Mouse (Mus musculus) lung, adult 2 months (tissue): ENCODE results near the gene Traf3ip2. TPM values are rescaled to one million over a fixed set of nuclear protein-coding genes. Genes with fewer than 3 reads are reported as not detected.

Experiments used
- DNase-seq: peaks from one replicate; pipeline ENCODE4 v3.0.0; 2022
- H3K4me1 ChIP-seq: fragments of 200-500 bp; 2 replicates; pipeline ENCODE4 v1.6.1; 2011; ENCODE audit warnings: low read length; ENCODE audit not compliant: control insufficient read depth, insufficient read depth
- H3K4me3 ChIP-seq: fragments of 200-500 bp; replicated peaks from 2 replicates; pipeline ENCODE3; 2011; ENCODE audit warnings: low read depth, mild to moderate bottlenecking, control low read depth, low read length; ENCODE audit errors: extremely low read depth
- CTCF ChIP-seq: fragments of 200-500 bp; IDR thresholded peaks from 2 replicates; pipeline ENCODE4 v1.5.1; 2011; ENCODE audit warnings: mild to moderate bottlenecking, low read length, control low read depth; ENCODE audit not compliant: insufficient read depth
- POLR2A ChIP-seq: fragments of 200-500 bp; IDR thresholded peaks from 2 replicates; pipeline ENCODE4 v1.6.1; 2011; ENCODE audit warnings: low read depth, mild to moderate bottlenecking, control low read depth, low read length, borderline replicate concordance; ENCODE audit errors: extremely low read depth
- WGBS: fragments of 180-500 bp; shearing (Covaris S2); methylation state at CpG from one replicate; pipeline ENCODE4 v1.1.7; 2018; 5-methylcytosine and 5-hydroxymethylcytosine counted together
- polyA plus RNA-seq: library from polyadenylated mRNA; depleted of rRNA; stranded (reverse); fragments of >200 nt; gene quantifications from 2 replicates; pipeline ENCODE4 v1.2.3, GENCODE M21; 2012

The Traf3ip2 gene
- polyA plus RNA-seq, 1 experiment: 23.2 TPM

DNA sequence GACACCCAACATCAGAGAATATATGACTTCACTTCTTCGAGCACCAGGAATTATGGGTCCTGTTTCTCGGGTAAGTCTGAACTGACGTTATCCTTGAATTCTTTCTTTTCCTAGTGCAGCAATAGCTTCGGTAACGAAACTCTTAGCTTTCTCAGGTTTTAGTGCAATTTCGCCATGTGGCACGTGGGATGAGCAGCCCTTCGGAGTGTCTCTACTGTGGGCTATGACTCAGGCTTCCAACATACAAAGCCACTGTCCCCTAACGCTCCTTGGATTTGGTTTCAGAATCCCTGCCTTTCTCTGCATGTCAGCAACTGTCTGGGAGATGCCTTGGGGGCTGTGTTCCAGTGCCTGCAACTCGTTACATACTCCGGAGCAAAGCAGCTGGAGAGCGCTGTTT is 29.0 kb upstream of the Traf3ip2 start:
- Histone ChIP-seq H3K4me3 (no peak overlapping the region), H3K4me1 (no peaks in the 10 kb centered on the region)
- no peak for TF ChIP-seq POLR2A
- no peak for TF ChIP-seq CTCF
- 87% methylated on average over 12 of the region's 12 CpGs for WGBS
- no peak for DNase-seq

DNA sequence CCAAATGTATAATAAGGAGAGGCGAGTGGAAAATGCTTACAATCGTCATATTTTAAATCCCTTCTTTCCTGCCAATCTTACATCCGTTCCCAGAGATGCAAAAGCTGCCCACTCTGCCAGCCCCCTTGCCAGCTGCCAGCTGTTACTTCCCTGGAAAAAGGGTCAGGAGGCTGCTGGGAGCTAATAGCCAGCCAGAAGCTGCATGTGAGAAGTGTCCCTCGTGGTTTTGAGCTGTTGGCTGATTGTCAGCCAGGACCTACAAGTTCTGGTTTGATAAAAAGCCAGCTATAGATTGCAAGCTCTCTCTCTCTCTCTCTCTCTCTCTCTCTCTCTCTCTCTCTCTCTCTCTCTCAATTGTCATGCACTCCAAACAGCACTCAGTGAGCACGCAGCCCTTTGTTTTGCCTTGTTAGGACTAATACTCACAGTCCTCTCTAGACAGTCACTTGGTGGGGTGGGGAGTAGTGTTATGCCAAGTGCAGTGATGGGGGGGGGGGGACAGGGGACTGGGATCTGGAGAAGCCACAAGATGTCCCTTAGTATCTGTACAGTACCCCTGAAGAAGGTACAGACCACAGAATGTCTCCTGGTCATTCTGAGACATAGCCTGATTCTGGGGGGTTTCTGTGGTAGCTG is 25.3 kb upstream of the Traf3ip2 start:
- no peak for TF ChIP-seq CTCF
- no peak for TF ChIP-seq POLR2A
- DNase-seq: no peak
- WGBS: 65% methylated on average over 5 of the region's 5 CpGs
- Histone ChIP-seq H3K4me1 (no peaks in the 10 kb centered on the region), H3K4me3 (no peak overlapping the region)

DNA sequence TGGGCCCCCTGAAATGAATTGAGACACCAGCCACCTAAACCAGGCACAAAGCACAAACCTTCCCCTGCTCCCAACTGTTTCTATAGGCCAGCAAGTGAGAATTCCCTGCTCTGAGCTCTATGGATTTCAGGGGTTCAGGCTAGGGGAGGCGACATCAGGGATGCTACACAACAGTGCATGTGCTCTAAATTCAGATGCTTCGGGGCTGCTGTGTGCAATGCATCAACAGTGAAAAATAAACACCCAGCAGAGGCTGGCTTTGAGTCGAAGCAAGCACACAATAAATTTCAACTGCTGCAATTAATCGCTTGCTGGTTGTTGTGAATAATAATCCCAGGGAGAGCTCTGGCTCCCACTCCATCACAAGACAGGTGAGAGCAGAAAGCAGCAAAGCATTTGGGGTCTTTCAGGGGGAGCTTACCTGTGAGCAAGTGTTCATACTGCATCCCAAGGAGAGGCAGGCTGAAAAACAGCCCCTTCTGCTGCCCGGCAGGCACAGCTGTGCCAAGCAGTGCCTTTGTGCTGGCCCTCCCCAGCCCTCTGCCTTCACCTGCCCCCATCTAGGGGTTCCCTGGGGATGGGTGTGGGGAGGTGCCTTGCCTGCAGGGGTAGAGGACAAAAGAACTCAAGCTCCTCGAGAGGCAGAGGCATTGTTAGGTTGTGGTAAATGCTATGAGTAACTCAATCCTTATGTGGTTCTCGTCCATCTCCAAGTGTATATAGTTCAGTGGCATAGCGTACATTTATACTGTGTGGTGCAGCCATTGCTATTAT is 24.6 kb upstream of the Traf3ip2 start:
- TF ChIP-seq POLR2A: no peak
- H3K4me3 ChIP-seq: no peak overlapping the region
- WGBS: 86% methylated on average over 8 of the region's 8 CpGs
- no peaks in the 10 kb centered on the region for H3K4me1 ChIP-seq
- no peak for DNase-seq

DNA sequence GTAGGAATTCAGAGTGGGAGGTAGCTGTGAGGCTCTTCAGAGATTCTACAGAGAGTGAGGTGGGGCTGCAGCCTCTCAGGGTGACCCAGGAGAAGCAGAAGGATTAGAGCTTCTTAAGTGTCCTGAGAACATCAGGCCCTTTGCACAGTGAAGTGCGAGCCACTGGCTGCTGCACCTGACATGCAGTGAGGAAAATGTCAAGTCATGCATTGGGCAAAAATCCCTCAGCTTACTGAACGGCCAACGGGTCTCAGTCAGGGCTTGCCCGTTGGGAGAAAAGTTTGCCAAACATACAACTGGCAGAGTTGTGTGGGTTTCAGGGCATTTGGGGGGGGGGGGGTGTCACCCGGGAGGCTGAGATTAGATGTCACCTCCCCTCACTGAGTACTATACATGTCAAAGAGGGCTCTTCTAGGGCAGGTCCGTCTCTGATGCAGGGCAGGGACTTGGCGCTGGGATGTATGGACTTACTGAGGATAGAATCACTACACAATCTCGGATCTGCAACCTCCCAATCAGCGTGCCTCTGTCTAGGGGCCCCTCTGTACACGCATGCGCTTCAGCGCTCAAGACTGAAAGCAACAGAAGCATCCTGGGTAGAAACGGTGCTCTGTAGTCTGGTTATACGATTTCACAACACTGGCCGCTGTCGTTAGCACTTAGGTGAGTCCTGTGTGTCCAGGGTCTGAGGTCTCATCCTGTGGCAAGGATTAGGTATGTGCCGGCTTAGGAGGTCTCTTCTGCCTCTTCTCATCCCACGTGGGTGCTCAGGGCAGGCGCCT is 22.8 kb upstream of the Traf3ip2 start:
- WGBS: 77% methylated on average over 19 of the region's 19 CpGs
- no peak overlapping the region for H3K4me3 ChIP-seq
- TF ChIP-seq POLR2A (no peak), CTCF (no peak)
- H3K4me1 ChIP-seq: no peaks in the 10 kb centered on the region
- no peak for DNase-seq

DNA sequence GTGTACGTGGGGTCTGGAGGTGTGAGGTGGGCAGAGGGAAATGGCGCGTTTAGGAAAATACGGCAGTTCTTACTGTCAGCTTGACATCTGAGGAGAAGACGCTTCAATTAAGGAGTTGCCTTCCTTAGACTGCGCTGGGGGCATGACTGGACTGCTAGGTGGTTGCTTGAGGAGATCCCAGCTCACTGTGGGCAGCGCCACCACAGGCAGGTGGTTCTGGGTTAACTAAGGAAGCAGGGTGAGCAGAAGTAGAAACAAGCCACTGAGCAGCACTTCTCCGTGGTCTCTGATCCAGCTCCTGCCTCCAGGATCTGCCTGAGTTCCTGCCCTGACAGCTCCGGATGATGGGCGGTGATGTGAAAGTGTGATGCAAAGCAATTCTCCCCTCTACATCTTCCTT is 22.1 kb upstream of the Traf3ip2 start:
- no peak for DNase-seq
- no peaks in the 10 kb centered on the region for H3K4me1 ChIP-seq
- TF ChIP-seq CTCF (no peak), POLR2A (no peak)
- 83% methylated on average over 10 of the region's 10 CpGs for WGBS
- H3K4me3 ChIP-seq: no peak overlapping the region

DNA sequence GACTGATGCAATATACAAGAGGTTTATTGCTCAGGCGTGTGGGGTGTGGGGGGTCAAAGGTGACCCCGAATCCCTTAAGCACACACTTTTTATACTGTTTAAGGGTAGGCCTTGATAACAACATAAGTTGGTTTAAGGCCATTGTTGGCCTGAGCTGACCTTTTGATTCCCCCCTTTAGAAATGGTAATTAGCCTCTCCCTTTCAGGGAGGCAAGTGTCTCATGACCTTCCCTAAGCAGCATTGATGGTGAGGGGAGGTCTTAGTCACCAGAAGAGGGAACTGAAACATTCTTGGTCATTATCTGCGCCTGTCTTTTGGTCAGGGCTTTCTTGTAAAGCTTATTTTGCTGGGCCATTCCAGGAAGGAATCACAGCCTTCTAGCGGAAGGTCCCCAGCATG is 20.2 kb upstream of the Traf3ip2 start:
- no peak for DNase-seq
- no peak overlapping the region for H3K4me3 ChIP-seq
- no peaks in the 10 kb centered on the region for H3K4me1 ChIP-seq
- TF ChIP-seq POLR2A: no peak
- no peak for TF ChIP-seq CTCF
- 95% methylated on average over 4 of the region's 4 CpGs for WGBS

DNA sequence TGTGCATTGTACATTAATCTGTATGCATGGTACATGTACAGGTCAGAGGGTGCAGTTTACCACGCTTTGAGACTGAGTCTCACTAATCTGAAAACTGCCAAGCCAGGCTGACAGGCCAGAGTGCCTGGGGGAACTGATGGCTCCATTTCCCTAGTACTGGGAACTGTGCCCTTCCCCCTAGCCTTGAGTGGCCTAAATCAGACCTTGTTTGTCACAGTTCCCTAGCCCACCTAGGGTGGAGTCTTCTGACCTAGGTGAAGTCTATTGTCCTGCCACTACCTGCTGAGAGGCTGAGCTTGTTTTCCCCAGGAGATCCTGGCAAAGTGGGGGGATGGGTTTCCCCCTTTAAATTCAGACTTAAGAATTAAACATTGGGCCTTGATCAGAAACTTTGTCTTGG is 18.0 kb upstream of the Traf3ip2 start:
- DNase-seq: no peak
- Histone ChIP-seq H3K4me3 (no peak overlapping the region), H3K4me1 (no peaks in the 10 kb centered on the region)
- 86% methylated on average over 1 of the region's 1 CpGs for WGBS
- TF ChIP-seq POLR2A (no peak), CTCF (no peak)

DNA sequence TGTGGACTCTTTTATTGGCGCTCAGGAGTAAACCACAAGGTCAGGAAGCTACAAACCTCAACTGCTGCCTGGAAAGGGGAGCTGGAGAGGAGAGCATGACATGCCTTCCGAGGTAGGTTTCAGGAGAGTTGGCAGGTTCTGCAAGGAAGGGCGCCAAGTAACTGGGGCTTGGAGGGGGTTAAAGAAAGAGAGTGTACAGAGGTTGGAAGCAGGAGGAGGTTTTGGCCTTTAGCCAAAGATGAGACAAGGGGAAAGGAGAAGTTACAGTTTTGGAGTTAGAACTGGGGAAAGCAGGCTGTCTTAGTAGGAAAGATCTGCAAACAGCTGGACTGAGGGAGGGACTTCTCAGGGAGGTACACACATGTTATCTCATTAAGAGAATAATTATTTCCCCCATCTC is 16.9 kb upstream of the Traf3ip2 start:
- DNase-seq: no peak
- Histone ChIP-seq H3K4me1 (no peaks in the 10 kb centered on the region), H3K4me3 (no peak overlapping the region)
- 54% methylated on average over 3 of the region's 3 CpGs for WGBS
- no peak for TF ChIP-seq POLR2A
- no peak for TF ChIP-seq CTCF

DNA sequence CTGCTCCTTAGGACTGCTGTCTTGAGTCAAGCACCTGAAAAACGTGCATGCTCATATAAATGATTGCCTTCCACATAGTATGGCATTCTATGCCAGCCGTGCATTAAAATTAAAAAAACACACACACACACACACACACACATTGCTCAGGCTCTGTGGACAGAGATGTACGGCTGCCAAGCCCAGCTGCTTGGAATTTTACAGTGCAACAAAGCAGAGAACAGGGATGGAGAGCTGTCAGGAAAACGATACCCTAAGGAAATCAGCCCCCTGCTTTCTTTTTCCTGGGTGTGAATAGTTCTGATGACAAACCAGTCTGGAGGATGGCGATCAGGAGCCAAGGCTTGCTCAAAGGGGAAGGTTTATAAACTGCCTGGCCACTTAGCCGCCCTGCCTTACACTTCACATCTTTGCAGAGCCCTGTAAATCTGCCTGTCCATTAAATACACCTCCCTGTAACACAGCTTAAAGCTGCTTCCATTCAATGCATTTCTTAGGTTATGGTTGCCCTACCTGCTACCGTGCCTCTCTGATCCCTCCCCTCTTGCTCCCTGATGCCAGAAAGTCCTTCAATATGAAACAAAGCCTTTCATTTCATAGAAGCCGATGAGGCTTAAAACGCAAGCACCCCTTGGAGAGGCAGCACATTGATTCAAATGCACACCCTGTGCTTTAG is 15.5 kb upstream of the Traf3ip2 start:
- DNase-seq: no peak
- 53% methylated on average over 9 of the region's 9 CpGs for WGBS
- Histone ChIP-seq H3K4me3 (no peak overlapping the region), H3K4me1 (no peaks in the 10 kb centered on the region)
- TF ChIP-seq CTCF: no peak
- TF ChIP-seq POLR2A: no peak
